Mouse (Mus musculus) cerebellum, adult 2 months (tissue): ENCODE results near the gene Mpzl3. TPM values are rescaled to one million over a fixed set of nuclear protein-coding genes. Genes with fewer than 3 reads are reported as not detected.
A peak's percentile ranks its signal among the peaks of the same experiment; 100 is the strongest.

Experiments
- DNase-seq, 2 experiments: peaks; one replicate each; pipeline ENCODE4 v3.0.0; 2021
- H3K27ac ChIP-seq: fragments of 200-500 bp; 2 replicates; pipeline ENCODE4 v1.5.1; 2012; ENCODE audit warnings: low read length, control low read depth, inconsistent platforms; ENCODE audit not compliant: insufficient read depth
- H3K27me3 ChIP-seq: fragments of 200-500 bp; 2 replicates; pipeline ENCODE4 v1.6.1; 2012; ENCODE audit warnings: inconsistent platforms, mild to moderate bottlenecking, low read length, moderate library complexity; ENCODE audit not compliant: control insufficient read depth, insufficient read depth
- H3K4me1 ChIP-seq: fragments of 200-500 bp; 2 replicates; pipeline ENCODE4 v1.6.1; 2011; ENCODE audit warnings: low read length; ENCODE audit not compliant: control insufficient read depth, insufficient read depth
- H3K4me3 ChIP-seq: fragments of 200-500 bp; replicated peaks from 2 replicates; pipeline ENCODE3; 2011; ENCODE audit warnings: mild to moderate bottlenecking, low read depth, low read length, control low read depth; ENCODE audit not compliant: insufficient read depth
- CTCF ChIP-seq: fragments of 200-500 bp; IDR thresholded peaks from 2 replicates; pipeline ENCODE4 v1.5.1; 2011; ENCODE audit warnings: low read depth, mild to moderate bottlenecking, control low read depth, low read length, moderate library complexity, borderline replicate concordance; ENCODE audit not compliant: insufficient read depth
- POLR2A ChIP-seq: fragments of 200-500 bp; IDR thresholded peaks from 2 replicates; pipeline ENCODE4 v1.6.1; 2011; ENCODE audit warnings: low read length, control low read depth, borderline replicate concordance; ENCODE audit not compliant: insufficient read depth
- WGBS: fragments of 180-500 bp; shearing (Covaris S2); methylation state at CpG from one replicate; pipeline ENCODE4 v1.1.7; 2018; 5-methylcytosine and 5-hydroxymethylcytosine counted together
- polyA plus RNA-seq: library from polyadenylated mRNA; depleted of rRNA; stranded (reverse); fragments of >200 nt; gene quantifications from 2 replicates; pipeline ENCODE4 v1.2.3, GENCODE M21; 2012

Mpzl3 gene
- polyA plus RNA-seq, 1 experiment, result 7.4 TPM

DNA sequence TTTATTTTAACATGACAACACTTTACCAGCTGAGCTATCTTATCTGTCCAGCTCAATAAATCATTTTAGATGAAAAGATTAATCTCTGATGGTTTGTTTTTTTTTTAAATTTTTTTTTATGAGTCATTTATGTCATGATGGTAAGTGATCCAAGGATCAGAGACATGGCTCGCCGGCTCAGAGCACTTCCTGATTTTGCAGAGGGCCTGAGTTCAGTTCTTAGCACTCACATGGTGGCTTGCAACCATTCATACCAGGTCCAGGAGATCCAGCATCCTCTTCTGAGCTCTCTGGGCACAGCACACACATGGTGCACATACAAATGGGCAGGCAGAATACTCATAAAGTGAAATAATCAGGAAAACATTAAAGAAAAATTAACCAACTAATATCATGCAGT, 4.7 kb upstream of the Mpzl3 start:
- Histone ChIP-seq H3K27me3 (no peaks in the 10 kb centered on the region), H3K27ac (no peak overlapping the region), H3K4me3 (no peak overlapping the region), H3K4me1 (no peaks in the 10 kb centered on the region)
- WGBS, result 82% methylated on average over 2 of the region's 2 CpGs
- TF ChIP-seq POLR2A (no peak), CTCF (no peak)
- DNase-seq, result no peak

GRCm38 (mm10) chr9:45058304-45058940, 3.4 kb downstream of the Mpzl3 start:
- no peak overlapping the region for H3K4me3 ChIP-seq
- no peaks in the 10 kb centered on the region for H3K27me3 ChIP-seq
- peaks cover 9% of the 10 kb centered on the region; the same call in 1 of the 2 replicates for H3K4me1 ChIP-seq
- TF ChIP-seq CTCF (no peak), POLR2A (no peak)
- WGBS, result 64% methylated on average over 5 of the region's 5 CpGs
- no peak for DNase-seq
- no peak overlapping the region for H3K27ac ChIP-seq

- Histone ChIP-seq H3K4me1 (peaks cover 9% of the 10 kb centered on the region; the same call in 1 of the 2 replicates), H3K27me3 (no peaks in the 10 kb centered on the region), H3K4me3 (no peak overlapping the region), H3K27ac (peak overlapping the region; percentile 59)
- TF ChIP-seq POLR2A (no peak), CTCF (no peak)
- DNase-seq, result peak; percentile 46 to 60
- WGBS, result 19% methylated on average over 7 of the region's 7 CpGs
Observed at GRCm38 (mm10) chr9:45060151-45060550, 5.2 kb downstream of the Mpzl3 start.

- TF ChIP-seq CTCF, result no peak
- no peak for TF ChIP-seq POLR2A
- 64% methylated on average over 3 of the region's 3 CpGs for WGBS
- no peaks in the 10 kb centered on the region for H3K27me3 ChIP-seq
- no peak overlapping the region for H3K4me3 ChIP-seq
- H3K27ac ChIP-seq, result no peak overlapping the region
- DNase-seq, result no peak
- H3K4me1 ChIP-seq, result peaks cover 9% of the 10 kb centered on the region; the same call in 1 of the 2 replicates
Observed at GRCm38 (mm10) chr9:45062677-45063076, 7.7 kb downstream of the Mpzl3 start.

DNA sequence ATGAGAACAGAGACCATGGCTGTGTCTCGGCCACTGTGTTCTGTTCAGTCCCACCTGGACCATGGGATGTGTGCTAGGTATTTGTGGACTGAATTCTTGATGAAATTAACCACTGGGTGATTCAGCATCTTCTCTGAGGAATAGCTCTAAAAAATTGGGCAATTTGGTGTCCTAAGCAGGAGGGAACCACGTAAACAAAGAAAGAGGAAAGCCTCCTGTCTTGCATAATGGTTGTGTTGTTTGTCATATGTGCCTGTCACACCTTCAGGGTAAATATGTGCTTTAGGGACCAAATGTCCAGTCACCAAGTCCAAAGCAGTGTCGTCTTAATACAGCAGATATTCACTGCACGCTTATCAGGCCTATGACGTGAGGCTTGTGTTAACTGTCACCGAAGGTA, 9.4 kb downstream of the Mpzl3 start:
- peaks cover 9% of the 10 kb centered on the region; the same call in 1 of the 2 replicates for H3K4me1 ChIP-seq
- no peaks in the 10 kb centered on the region for H3K27me3 ChIP-seq
- no peak overlapping the region for H3K4me3 ChIP-seq
- 89% methylated on average over 6 of the region's 6 CpGs for WGBS
- TF ChIP-seq POLR2A (no peak), CTCF (no peak)
- no peak overlapping the region for H3K27ac ChIP-seq
- no peak for DNase-seq

GRCm38 (mm10) chr9:45066735-45067134, 11.7 kb downstream of the Mpzl3 start:
- TF ChIP-seq CTCF, result no peak
- no peak for TF ChIP-seq POLR2A
- Histone ChIP-seq H3K4me1 (no peaks in the 10 kb centered on the region), H3K27me3 (no peaks in the 10 kb centered on the region), H3K4me3 (no peak overlapping the region), H3K27ac (no peak overlapping the region)
- 84% methylated on average over 4 of the region's 4 CpGs for WGBS
- no peak for DNase-seq

GRCm38 (mm10) chr9:45071800-45072199, 16.8 kb downstream of the Mpzl3 start:
- DNase-seq, result no peak
- H3K4me1 ChIP-seq, result no peaks in the 10 kb centered on the region; the same call in 1 of the 2 replicates
- H3K27me3 ChIP-seq, result no peaks in the 10 kb centered on the region; the same call in 1 of the 2 replicates
- TF ChIP-seq CTCF (no peak), POLR2A (no peak)
- WGBS, result 59% methylated on average over 3 of the region's 3 CpGs
- no peak overlapping the region for H3K4me3 ChIP-seq
- no peak overlapping the region for H3K27ac ChIP-seq

DNA sequence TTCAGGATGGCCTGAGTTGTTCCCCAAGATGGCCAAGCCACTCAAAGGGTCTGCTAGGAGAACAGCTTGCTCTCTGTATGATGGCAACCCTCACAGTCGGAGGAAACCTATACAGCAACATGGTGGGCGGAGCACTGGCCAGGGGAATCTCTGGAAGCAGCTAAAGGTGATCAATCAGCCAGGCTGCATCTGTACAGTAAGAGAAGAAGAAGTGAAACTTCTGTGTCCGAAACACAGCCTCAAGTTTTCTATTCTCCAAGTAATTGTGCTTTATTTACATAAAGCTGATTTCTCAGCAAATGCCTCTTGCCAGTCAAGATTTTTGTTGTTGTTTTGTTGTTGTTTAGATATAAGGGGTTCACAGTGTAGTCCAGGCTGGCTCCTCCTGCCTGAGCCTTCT, 22.9 kb downstream of the Mpzl3 start:
- WGBS, result 74% methylated on average over 3 of the region's 3 CpGs
- Histone ChIP-seq H3K4me1 (peaks cover 2% of the 10 kb centered on the region; the same call in 1 of the 2 replicates), H3K27ac (no peak overlapping the region), H3K4me3 (no peak overlapping the region), H3K27me3 (no peaks in the 10 kb centered on the region; the same call in 1 of the 2 replicates)
- no peak for TF ChIP-seq POLR2A
- TF ChIP-seq CTCF, result no peak
- DNase-seq, result no peak
